Mouse (Mus musculus) hindbrain, embryonic 13.5 days (tissue): Measurements from ENCODE around the gene Cnmd. TPM values are rescaled to one million over a fixed set of nuclear protein-coding genes. Genes with fewer than 3 reads are reported as not detected.

ENCODE experiments used
- ATAC-seq: fragments of 200-750 bp; cut with Nextera tagmentation; 2 replicates; pipeline ENCODE4 v1.8.0; 2017; ENCODE audit warnings: moderate TSS enrichment; ENCODE audit not compliant: low FRiP score
- H3K27ac ChIP-seq: fragments of 300-500 bp; sonication (generic); 2 replicates; pipeline ENCODE4 v1.5.1; 2015; ENCODE audit warnings: inconsistent platforms, mild to moderate bottlenecking, moderate library complexity
- H3K27me3 ChIP-seq: fragments of 300-500 bp; sonication (generic); 2 replicates; pipeline ENCODE4 v1.6.1; 2015; ENCODE audit warnings: mild to moderate bottlenecking, inconsistent platforms
- H3K36me3 ChIP-seq: fragments of 300-500 bp; sonication (generic); 2 replicates; pipeline ENCODE4 v1.6.1; 2015; ENCODE audit warnings: mild to moderate bottlenecking, inconsistent platforms
- H3K4me1 ChIP-seq: fragments of 300-500 bp; sonication (generic); replicated peaks from 2 replicates; pipeline ENCODE4 v1.6.1; 2015; ENCODE audit warnings: inconsistent platforms
- H3K4me2 ChIP-seq: fragments of 300-500 bp; sonication (generic); 2 replicates; pipeline ENCODE4 v1.6.1; 2015; ENCODE audit warnings: inconsistent platforms, mild to moderate bottlenecking, moderate library complexity
- H3K4me3 ChIP-seq: fragments of 300-500 bp; sonication (generic); 2 replicates; pipeline ENCODE4 v1.5.1; 2015; ENCODE audit warnings: mild to moderate bottlenecking, inconsistent platforms
- H3K9ac ChIP-seq: fragments of 300-500 bp; sonication (generic); 2 replicates; pipeline ENCODE4 v1.6.1; 2015; ENCODE audit warnings: mild to moderate bottlenecking, inconsistent platforms
- H3K9me3 ChIP-seq: fragments of 300-500 bp; sonication (generic); 2 replicates; pipeline ENCODE4 v1.6.1; 2016; ENCODE audit warnings: inconsistent platforms
- WGBS: fragments of 180-500 bp; shearing (Covaris S2); methylation state at CpG from one replicate; pipeline ENCODE4 v1.1.7; 2015; 5-methylcytosine and 5-hydroxymethylcytosine counted together
- polyA plus RNA-seq: library from polyadenylated mRNA; unstranded; fragments of >200 nt; fragmentation: Nextera tagmentation; extraction: Ambion mirVana; gene quantifications from 2 replicates; pipeline ENCODE4 v1.2.1, GENCODE M21; 2015

Gene Cnmd
- polyA plus RNA-seq, 1 experiment from 2014 or later = 5.1 TPM

DNA sequence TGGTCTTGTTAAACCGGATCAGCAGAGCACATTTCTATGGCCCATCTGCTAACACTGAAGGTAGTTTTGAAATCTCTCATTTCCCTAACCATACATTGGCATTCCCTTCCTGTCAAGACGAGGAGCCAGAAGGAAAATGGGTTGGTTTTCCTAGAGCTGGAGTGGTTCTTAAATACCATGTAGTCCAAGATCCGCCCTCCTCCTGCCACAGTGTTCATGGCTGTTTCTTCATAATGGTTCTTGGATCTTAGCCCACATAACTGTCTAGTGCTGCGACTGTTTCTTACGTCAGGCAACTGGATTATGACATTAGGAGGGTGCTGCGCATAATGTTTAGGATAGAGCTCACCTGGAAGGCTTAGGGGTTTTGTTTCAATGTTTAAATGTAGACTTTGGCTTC is 29.6 kb downstream of the Cnmd start:
- WGBS = 89% methylated on average over 6 of the region's 6 CpGs
- H3K4me2 ChIP-seq = no peak overlapping the region
- H3K4me1 ChIP-seq = no peaks in the 10 kb centered on the region
- H3K9me3 ChIP-seq = no peaks in the 10 kb centered on the region
- H3K36me3 ChIP-seq = peaks cover 32% of the 10 kb centered on the region
- H3K4me3 ChIP-seq = no peak overlapping the region
- no peak for ATAC-seq
- no peak overlapping the region for H3K27ac ChIP-seq
- H3K27me3 ChIP-seq = no peaks in the 10 kb centered on the region
- H3K9ac ChIP-seq = no peak overlapping the region

DNA sequence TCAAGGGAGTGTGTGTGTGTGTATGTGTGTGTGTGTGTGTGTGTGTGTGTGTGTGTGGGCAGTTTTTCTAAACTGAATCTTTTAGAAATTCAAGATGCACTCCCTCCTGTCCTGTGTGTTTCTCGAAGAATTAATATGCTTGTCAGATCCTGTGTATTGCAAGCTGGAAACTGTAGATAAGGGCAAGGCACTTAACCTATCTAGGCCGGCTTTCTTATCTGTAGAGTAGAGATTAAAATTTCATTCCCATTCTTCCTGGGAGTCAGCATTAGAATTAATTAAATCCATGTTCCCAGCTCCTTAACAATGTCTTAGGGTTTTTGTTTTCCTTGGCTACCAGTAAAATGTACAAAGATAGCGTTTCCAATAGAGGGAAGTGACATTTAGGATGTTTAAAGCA is 40.8 kb downstream of the Cnmd start:
- no peak overlapping the region for H3K9ac ChIP-seq
- no peak overlapping the region for H3K27ac ChIP-seq
- no peaks in the 10 kb centered on the region for H3K4me1 ChIP-seq
- no peak overlapping the region for H3K4me3 ChIP-seq
- peaks cover 61% of the 10 kb centered on the region for H3K36me3 ChIP-seq
- H3K4me2 ChIP-seq = no peak overlapping the region
- H3K27me3 ChIP-seq = no peaks in the 10 kb centered on the region
- H3K9me3 ChIP-seq = no peaks in the 10 kb centered on the region
- no peak for ATAC-seq
- WGBS = 80% methylated on average over 3 of the region's 3 CpGs

DNA sequence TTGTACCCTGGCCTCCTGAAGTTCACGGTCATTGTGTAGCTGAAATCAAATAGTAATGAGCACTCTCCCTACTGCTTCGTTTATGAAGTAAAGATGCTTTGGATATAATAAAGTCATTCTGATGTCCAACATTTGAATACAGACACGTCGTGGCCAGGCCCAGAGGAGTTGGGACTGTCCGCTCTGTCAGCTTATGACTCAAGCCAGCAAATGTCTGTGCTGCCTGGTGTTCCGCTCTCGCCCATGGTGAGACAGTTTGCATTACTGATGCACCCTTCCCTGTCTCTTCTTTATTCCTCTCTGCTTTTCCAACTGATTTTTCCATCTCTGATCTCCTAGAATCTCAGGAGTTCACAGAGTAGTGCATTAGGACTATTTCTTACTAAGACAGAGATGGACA is 42.2 kb downstream of the Cnmd start:
- Histone ChIP-seq H3K9ac (no peak overlapping the region), H3K27ac (no peak overlapping the region), H3K4me2 (no peak overlapping the region), H3K27me3 (no peaks in the 10 kb centered on the region), H3K4me3 (no peak overlapping the region), H3K9me3 (no peaks in the 10 kb centered on the region), H3K4me1 (no peaks in the 10 kb centered on the region), H3K36me3 (peaks cover 55% of the 10 kb centered on the region)
- WGBS = 93% methylated on average over 7 of the region's 7 CpGs
- no peak for ATAC-seq

DNA sequence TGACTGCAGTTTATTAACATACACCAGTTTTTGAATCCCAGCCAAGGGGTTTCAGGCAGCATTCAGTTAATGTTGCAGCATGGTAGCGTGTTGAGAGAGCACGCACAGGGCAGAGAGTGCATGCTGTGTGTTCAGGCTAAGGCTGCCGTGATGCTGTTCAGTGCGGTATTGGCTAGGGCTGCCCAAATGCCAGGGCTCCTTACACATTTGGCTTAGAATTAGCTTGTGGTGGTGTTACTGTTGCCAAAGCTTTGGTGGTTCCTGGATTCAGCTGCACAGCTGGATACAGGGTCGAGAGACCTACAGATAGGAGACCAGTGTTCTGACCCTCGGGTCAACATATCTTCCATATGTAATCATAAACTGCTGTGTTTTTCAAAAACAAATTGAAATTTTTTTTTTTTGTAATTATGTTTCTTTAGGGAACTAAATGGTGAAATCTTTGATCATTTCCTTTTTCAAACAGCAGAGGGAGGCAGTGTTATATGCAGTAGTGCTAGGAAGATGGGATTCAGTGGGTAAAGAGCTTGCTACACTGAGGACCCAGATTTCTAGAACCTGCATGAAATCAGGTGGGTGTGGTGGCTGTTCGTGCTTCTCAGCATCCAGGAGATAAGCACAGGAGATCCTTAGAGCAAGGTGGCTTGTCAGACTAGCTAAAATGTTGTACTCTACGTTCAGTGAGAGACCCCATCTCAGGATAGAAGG is 44.7 kb downstream of the Cnmd start:
- WGBS = 88% methylated on average over 8 of the region's 8 CpGs
- 0 out of 2 replicates have a peak, but pooled peaks have one; percentile 59 for ATAC-seq
- peaks cover 59% of the 10 kb centered on the region for H3K36me3 ChIP-seq

DNA sequence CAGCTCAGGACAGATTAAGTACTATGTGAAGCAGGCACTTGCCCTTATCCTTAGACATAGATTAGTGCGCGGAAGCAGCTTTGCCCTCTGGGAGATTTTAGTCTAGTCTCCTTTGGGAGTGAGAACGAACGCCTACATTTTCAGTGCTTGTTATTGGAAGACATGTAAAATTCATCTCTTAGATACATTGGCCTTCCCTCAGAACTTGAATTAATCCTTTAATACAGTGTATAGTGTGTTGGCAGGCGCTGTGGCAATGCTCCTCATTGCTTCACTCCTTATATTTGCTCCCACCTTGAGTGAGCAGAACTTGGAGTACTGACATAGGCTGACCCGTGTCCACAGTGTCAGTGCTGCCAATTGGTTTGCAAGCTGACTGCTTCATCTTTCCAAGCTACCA is 53.7 kb downstream of the Cnmd start:
- no peak for ATAC-seq
- H3K4me3 ChIP-seq = no peak overlapping the region
- no peaks in the 10 kb centered on the region for H3K9me3 ChIP-seq
- WGBS = 95% methylated on average over 6 of the region's 6 CpGs
- no peak overlapping the region for H3K9ac ChIP-seq
- H3K36me3 ChIP-seq = peaks cover 81% of the 10 kb centered on the region
- no peak overlapping the region for H3K4me2 ChIP-seq
- no peaks in the 10 kb centered on the region for H3K4me1 ChIP-seq
- H3K27me3 ChIP-seq = no peaks in the 10 kb centered on the region
- no peak overlapping the region for H3K27ac ChIP-seq

More for the DNA sequence above, 44.7 kb downstream of the Cnmd start:
- no peaks in the 10 kb centered on the region for H3K4me1 ChIP-seq
- no peak overlapping the region for H3K4me2 ChIP-seq
- H3K27ac ChIP-seq = no peak overlapping the region
- H3K4me3 ChIP-seq = no peak overlapping the region
- H3K27me3 ChIP-seq = no peaks in the 10 kb centered on the region
- H3K9ac ChIP-seq = no peak overlapping the region
- no peaks in the 10 kb centered on the region for H3K9me3 ChIP-seq

DNA sequence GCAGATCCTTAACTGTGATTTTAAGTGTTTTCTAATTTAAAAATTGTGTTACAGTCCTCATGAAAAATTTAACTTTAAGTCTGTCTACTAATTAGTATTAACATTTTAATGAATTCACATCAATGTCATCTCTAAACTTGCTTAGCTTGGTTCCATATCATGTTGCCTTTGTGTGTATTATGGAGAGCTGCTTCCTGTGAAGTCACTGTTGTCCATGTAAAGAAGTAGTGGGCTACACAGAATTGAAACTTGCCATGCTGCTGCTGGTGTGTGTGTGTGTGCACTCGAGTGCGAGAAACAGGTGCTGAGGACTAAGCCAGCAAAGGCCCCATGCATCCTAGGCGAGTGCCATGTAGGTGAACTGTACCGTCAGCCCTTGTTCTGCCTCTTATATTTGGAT is 54.6 kb downstream of the Cnmd start:
- WGBS = 96% methylated on average over 4 of the region's 4 CpGs
- no peaks in the 10 kb centered on the region for H3K27me3 ChIP-seq
- no peak overlapping the region for H3K9ac ChIP-seq
- no peak for ATAC-seq
- no peaks in the 10 kb centered on the region for H3K4me1 ChIP-seq
- H3K27ac ChIP-seq = no peak overlapping the region
- peaks cover 79% of the 10 kb centered on the region for H3K36me3 ChIP-seq
- H3K4me3 ChIP-seq = no peak overlapping the region
- no peak overlapping the region for H3K4me2 ChIP-seq
- H3K9me3 ChIP-seq = no peaks in the 10 kb centered on the region

DNA sequence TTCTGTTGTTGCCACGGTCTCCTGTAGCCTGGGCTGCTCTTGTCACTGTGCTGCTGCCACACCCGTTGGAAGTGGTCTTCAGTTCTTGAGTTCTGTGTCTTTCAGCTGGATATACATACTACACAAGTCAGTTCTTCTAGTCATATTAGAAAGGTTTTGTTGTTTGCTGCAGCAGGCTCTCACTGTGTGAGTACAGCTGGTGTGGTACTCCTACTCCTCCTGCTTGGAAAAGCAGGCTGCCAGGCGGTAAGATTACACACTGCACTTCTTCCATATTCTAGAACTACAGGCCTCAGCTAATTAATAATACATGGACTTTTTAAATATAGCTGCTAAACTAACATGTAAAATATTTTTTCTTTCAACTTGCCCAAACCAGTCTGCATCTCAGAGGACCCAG is 55.1 kb downstream of the Cnmd start:
- Histone ChIP-seq H3K4me2 (no peak overlapping the region), H3K9me3 (no peaks in the 10 kb centered on the region), H3K36me3 (peaks cover 79% of the 10 kb centered on the region), H3K4me1 (no peaks in the 10 kb centered on the region), H3K4me3 (no peak overlapping the region), H3K27me3 (no peaks in the 10 kb centered on the region), H3K27ac (no peak overlapping the region), H3K9ac (no peak overlapping the region)
- 93% methylated on average over 3 of the region's 3 CpGs for WGBS
- no peak for ATAC-seq

DNA sequence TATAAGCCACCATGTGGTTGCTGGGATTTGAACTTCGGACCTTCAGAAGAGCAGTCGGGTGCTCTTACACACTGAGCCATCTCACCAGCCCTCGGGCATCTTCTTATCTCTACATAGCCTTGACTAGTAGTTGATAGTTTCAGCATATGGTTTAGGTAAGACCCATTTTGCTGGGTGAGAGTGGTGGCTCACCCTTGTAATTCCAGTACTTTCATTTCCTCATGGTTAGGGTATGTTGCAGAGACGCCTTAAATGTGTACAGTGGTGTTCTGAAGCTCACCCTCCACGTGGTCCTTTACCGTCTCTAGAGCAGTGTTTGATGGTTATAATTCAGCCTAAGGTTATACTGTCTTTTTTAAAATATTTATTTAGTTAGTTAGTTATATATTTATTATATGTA is 55.6 kb downstream of the Cnmd start:
- Histone ChIP-seq H3K9me3 (no peaks in the 10 kb centered on the region), H3K4me2 (no peak overlapping the region), H3K9ac (no peak overlapping the region), H3K4me1 (no peaks in the 10 kb centered on the region), H3K27me3 (no peaks in the 10 kb centered on the region), H3K36me3 (peaks cover 80% of the 10 kb centered on the region), H3K27ac (no peak overlapping the region), H3K4me3 (no peak overlapping the region)
- 96% methylated on average over 6 of the region's 6 CpGs for WGBS
- no peak for ATAC-seq

DNA sequence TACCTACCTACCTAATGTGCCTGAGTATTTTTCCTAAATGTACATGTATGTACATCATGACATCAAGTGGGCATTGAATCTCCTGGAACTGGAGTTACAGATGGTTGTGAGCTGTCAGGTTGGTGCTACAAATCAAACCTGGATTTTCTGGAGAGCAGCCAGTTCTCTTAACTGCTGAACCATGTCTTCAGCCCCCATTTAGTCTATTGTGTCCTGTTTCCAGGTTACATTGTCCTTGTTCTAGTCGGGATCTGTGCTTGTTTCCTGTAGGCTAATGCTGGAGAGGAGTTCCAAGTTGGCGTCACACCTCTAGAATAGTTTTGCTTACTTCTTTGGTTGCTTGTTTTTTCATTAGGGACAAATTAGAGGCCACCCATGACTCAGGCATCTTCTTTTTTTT is 56.1 kb downstream of the Cnmd start:
- no peak overlapping the region for H3K27ac ChIP-seq
- H3K9me3 ChIP-seq = no peaks in the 10 kb centered on the region
- no peaks in the 10 kb centered on the region for H3K27me3 ChIP-seq
- 84% methylated on average over 2 of the region's 2 CpGs for WGBS
- H3K36me3 ChIP-seq = peaks cover 78% of the 10 kb centered on the region
- H3K4me2 ChIP-seq = no peak overlapping the region
- H3K9ac ChIP-seq = no peak overlapping the region
- H3K4me1 ChIP-seq = no peaks in the 10 kb centered on the region
- H3K4me3 ChIP-seq = no peak overlapping the region
- ATAC-seq = no peak

DNA sequence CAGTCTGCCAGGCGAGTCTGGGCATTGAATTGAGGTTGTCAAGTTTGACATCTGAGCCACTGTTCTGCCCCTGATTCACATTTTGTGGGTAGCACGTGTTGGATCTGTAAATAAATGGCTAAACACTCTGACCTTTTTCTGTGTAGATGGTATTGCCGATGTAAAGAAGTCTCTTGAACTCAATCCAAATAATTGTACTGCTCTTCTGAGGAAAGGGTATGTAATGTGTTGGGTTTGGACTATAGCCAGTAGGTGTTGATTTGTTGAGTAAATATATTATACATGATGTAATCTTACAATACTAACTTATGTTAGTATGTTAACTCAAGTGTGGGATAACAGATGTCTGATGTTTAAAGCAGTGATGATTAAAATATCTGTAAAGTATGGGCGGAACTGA is 65.4 kb downstream of the Cnmd start:
- H3K27ac ChIP-seq = no peak overlapping the region
- H3K9ac ChIP-seq = no peak overlapping the region
- H3K4me1 ChIP-seq = no peaks in the 10 kb centered on the region
- no peaks in the 10 kb centered on the region for H3K9me3 ChIP-seq
- H3K27me3 ChIP-seq = no peaks in the 10 kb centered on the region
- H3K4me2 ChIP-seq = no peak overlapping the region
- 84% methylated on average over 4 of the region's 4 CpGs for WGBS
- no peak for ATAC-seq
- H3K36me3 ChIP-seq = peaks cover 60% of the 10 kb centered on the region
- no peak overlapping the region for H3K4me3 ChIP-seq

DNA sequence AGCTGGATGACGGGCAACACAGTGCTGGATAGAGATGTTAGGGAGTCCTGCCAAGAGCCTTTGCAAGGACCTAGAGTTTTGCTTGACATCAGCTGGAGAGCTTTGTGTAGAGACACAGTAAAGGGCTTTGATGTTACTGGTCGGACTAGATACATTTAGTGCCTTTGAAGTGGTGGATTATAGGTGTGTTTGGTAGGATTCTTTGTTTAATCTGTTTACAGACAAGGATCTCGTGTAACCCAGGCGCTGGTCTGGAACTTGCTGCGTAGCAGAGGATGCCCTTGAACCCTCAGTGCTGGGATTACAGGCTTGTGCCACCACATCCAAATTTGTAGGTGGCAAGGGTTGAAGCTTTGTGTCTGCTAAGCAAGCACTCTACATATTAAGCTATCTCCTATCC is 67.9 kb downstream of the Cnmd start:
- Histone ChIP-seq H3K4me3 (no peak overlapping the region), H3K36me3 (peaks cover 40% of the 10 kb centered on the region), H3K27me3 (no peaks in the 10 kb centered on the region), H3K9me3 (no peaks in the 10 kb centered on the region), H3K9ac (no peak overlapping the region), H3K4me2 (no peak overlapping the region), H3K27ac (no peak overlapping the region), H3K4me1 (peaks cover 9% of the 10 kb centered on the region)
- WGBS = 93% methylated on average over 5 of the region's 5 CpGs
- no peak for ATAC-seq

DNA sequence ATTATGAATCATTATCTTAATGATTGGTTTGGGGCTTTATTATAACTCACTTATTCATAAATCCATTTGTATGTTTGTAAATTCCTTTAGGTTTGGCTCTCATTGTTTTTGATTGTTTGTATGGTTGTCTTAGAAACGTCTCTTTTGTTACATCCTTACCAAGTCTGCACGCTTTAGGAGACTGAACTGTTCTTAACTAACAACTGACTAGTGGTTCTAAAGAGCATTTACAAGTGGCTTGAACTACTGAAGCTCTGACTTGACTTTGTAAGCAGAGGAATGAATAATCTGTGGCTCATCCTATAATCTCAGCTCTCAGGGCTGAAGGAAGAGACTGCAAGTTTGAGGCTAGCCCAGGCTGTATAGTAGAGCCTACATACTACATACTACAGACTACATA is 70.4 kb downstream of the Cnmd start:
- Histone ChIP-seq H3K9me3 (no peaks in the 10 kb centered on the region), H3K4me2 (no peak overlapping the region), H3K36me3 (peaks cover 21% of the 10 kb centered on the region), H3K9ac (no peak overlapping the region), H3K27ac (no peak overlapping the region), H3K4me1 (peaks cover 23% of the 10 kb centered on the region), H3K4me3 (no peak overlapping the region), H3K27me3 (no peaks in the 10 kb centered on the region)
- WGBS = 87% methylated on average over 2 of the region's 2 CpGs
- no peak for ATAC-seq

DNA sequence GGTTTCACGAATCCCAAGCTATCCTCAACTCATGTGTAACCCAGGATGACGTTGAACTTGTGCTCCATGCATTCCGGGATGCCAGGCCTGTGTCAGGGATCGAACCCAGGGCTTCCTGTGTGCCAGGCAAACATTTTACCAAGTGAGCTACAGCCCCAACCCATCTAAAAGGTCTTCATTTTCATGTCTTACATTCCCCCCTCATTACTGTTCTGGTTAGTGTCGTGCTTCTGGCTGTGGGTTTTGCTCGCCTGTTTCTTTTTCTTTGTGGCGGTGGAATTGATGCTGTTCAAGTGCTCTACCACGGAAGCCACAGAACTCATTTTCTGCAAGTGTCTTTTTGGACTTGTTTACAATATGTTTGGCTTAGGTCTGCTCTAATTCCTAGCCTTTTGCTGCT is 71.1 kb downstream of the Cnmd start:
- no peak overlapping the region for H3K9ac ChIP-seq
- H3K4me1 ChIP-seq = peaks cover 26% of the 10 kb centered on the region
- peaks cover 14% of the 10 kb centered on the region for H3K36me3 ChIP-seq
- 96% methylated on average over 8 of the region's 8 CpGs for WGBS
- no peak overlapping the region for H3K4me3 ChIP-seq
- no peak for ATAC-seq
- H3K27me3 ChIP-seq = no peaks in the 10 kb centered on the region
- no peak overlapping the region for H3K27ac ChIP-seq
- H3K4me2 ChIP-seq = no peak overlapping the region
- H3K9me3 ChIP-seq = no peaks in the 10 kb centered on the region
